Mouse (Mus musculus): ENCODE results near the gene Senp3. TPM values are rescaled to one million over a fixed set of nuclear protein-coding genes. Genes with fewer than 3 reads are reported as not detected.
A peak's percentile ranks its signal among the peaks of the same experiment; 100 is the strongest.
"Not testable (repeated sequence)": the region's sequence is repeated elsewhere in the genome, so short reads cannot be mapped to it uniquely, and the experiment has no call there.

Senp3 gene
- total RNA-seq, 2 experiments from 2014 or later = 98.4 to 117 TPM

DNA sequence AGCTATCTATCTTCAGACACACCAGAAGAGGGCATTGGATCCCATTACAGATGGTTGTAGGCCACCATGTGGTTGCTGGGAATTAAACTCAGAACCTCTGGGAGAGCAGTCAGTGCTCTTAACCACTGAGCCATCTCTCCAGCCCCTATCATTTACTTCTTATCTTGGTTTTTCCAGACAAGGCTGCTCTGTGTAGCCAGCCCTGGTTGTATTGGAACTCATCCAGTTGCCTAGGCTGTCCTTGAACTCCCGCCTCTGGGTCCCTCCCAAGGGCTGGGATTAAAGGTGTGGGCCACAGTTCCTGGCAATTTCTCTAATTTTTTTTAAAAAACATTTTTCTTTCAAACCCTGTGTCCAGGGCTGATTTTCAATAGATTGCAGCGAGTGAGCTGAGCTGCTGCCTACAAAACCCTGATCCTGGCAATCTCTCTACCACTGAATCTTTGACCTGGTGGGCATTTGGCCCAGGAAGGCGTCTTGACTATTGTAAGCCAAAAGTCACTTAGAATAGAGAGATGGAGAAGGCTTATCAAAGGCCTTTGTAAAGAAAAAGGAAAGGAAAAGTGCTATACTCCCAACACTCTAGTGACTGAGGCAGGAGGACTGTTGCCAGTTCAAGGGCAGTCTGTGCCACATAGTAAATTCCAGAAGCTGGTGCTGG is 20.5 kb downstream of the Senp3 start:
- no peak for ATAC-seq (replicated peaks; ENCODE audit: low FRiP score, low TSS enrichment, poor library complexity, severe bottlenecking)

- no peak for ATAC-seq (replicated peaks; ENCODE audit: low FRiP score, low TSS enrichment, poor library complexity, severe bottlenecking)
Observed at GRCm38 (mm10) chr11:69657462-69657881, 24.4 kb downstream of the Senp3 start.

GRCm38 (mm10) chr11:69656617-69657461 is 25.0 kb downstream of the Senp3 start:
- ATAC-seq (replicated peaks; ENCODE audit: low FRiP score, low TSS enrichment, poor library complexity, severe bottlenecking) = 0 out of 2 replicates have a peak, but pooled peaks have one; percentile 30

DNA sequence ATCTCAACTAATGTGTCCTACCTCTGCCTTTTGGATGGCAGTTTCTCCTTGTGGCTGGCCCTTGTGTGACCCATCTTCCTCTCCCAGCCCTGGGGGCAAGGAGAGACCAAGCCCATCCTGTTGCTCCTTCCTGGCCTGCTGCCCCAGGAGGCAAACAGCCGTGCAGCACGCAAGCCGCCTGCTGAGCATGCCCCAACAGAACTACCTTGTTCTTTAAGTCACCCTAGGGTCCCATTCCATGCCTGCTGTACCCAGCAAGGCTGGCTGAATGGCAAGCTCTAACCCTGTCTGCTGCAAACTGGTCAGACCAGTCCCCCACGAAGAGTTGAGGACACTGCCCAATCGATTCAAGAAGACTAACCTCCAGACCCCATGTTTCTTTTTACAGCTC is 25.8 kb downstream of the Senp3 start:
- ATAC-seq (replicated peaks; ENCODE audit: low FRiP score, low TSS enrichment, poor library complexity, severe bottlenecking) = no peak

GRCm38 (mm10) chr11:69655264-69656064 is 26.4 kb downstream of the Senp3 start, which contains the start of gene Sox15:
TSS of gene Sox15 (plus strand) at chr11:69655314.
- ATAC-seq (replicated peaks; ENCODE audit: low FRiP score, low TSS enrichment, poor library complexity, severe bottlenecking) = peak; percentile 41; the same call in 1 of the 2 replicates

DNA sequence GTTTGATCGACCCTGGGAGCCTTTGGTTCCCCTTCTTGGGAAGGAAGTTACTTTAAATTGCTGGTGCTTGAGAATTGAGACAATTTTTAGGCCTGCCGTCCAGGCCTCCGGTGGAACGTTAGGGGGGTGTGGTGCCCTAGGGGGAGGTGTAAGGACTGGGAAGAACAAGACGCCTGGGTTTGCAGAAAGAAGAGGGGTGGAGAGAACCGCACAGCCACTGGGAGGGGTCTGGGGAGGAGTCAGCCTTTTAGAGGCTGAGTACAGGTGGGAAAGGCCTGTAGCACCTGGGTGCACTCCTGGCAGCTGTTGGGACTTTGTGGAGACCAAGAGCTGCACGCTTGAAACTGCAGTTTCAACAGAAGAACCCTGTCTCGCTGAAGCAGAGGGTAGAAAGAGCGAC is 27.1 kb downstream of the Senp3 start:
- ATAC-seq (replicated peaks; ENCODE audit: low FRiP score, low TSS enrichment, poor library complexity, severe bottlenecking) = no peak

DNA sequence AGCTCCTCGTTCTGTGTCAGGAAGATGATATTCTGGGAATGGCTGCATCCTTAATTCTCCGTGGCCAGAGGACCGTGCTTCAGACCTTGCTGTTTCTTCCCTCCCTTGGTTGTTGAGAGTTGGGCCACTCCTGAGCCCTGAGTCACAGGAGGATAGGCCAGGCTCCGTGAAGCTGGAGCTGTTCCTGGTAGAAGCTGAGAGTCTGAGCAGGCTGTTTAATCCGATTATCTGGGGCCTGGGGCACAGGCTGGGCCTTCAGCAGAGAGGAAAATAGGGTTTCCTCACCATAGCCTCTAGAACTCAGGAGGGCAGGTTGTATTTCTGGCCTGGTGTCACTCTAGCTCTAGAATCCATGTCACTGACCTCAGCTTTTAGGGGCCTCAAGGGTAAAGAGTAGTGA is 28.5 kb downstream of the Senp3 start:
- no peak for ATAC-seq (replicated peaks; ENCODE audit: low FRiP score, low TSS enrichment, poor library complexity, severe bottlenecking)

- ATAC-seq (replicated peaks; ENCODE audit: low FRiP score, low TSS enrichment, poor library complexity, severe bottlenecking) = no peak
Observed at GRCm38 (mm10) chr11:69645860-69646259, 36.0 kb downstream of the Senp3 start.

DNA sequence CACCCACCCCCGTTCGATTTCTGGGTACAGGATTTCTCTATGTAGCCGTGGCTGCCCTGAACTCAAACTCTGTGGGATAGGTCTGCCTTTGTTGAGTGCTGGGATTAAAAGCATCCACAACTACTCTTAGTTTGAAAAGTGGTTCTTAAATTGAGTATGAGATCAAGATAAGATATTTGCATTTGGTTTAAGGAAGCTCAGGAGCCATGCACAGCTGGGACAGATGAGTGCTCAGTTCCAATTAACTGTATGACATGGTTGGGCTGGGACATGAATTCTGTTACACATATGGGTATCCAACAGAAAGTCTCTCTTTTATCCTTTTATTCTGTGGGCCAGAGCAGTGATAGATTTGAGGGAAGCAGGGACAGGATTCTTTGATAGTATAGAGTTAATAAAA is 46.4 kb downstream of the Senp3 start:
- ATAC-seq (replicated peaks; ENCODE audit: low FRiP score, low TSS enrichment, poor library complexity, severe bottlenecking) = no peak

- ATAC-seq (replicated peaks; ENCODE audit: low FRiP score, low TSS enrichment, poor library complexity, severe bottlenecking) = peak; percentile 16; the same call in 1 of the 2 replicates
Observed at GRCm38 (mm10) chr11:69633128-69633866, 48.6 kb downstream of the Senp3 start.

DNA sequence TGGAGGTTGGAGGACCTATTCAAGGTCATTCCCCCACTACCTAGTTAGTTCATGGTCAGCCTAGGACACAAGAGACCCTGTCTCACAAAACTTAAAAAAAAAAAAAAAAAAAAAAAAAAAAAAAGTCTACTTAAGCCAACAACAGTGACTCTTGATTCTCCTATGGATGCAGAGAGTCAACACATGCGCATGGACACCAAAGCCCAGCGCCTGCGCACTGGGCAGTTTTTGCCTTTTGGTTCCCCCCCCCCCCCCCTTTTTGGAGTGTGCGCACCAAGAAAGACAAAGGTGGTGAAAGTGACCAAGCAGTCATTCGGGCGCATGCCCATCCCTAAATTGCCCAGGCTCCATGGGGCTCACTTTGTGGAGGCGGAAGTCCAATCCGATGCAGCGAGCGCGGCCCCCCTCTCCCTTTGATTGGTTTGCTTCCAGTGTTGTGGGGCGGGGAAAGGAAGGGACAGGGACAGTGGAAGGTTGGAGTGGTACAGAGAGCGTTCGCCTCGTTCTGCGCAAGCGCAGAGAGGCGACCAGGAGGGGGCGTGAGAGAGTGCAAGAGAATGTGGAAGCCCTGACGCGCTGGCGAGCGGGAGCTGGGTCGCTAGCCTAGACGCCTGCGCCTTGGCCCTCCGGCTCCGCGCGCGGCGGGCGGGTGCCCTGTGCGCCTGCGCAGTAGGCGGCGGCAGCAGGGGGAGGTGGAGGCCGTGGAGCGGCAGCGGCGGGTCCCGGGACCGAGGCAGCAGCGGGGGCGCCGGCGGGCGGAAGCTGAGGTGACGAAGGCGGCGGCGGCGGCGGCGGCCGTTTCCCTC is 49.4 kb downstream of the Senp3 start, which contains the start of gene Fxr2:
TSS of gene Fxr2 (plus strand) at position 707 of the 806 bp plus-strand sequence.
- ATAC-seq (replicated peaks; ENCODE audit: low FRiP score, low TSS enrichment, poor library complexity, severe bottlenecking) = peak; percentile 97

- ATAC-seq (replicated peaks; ENCODE audit: low FRiP score, low TSS enrichment, poor library complexity, severe bottlenecking) = no peak
Observed at GRCm38 (mm10) chr11:69629802-69630201, 52.1 kb downstream of the Senp3 start.

DNA sequence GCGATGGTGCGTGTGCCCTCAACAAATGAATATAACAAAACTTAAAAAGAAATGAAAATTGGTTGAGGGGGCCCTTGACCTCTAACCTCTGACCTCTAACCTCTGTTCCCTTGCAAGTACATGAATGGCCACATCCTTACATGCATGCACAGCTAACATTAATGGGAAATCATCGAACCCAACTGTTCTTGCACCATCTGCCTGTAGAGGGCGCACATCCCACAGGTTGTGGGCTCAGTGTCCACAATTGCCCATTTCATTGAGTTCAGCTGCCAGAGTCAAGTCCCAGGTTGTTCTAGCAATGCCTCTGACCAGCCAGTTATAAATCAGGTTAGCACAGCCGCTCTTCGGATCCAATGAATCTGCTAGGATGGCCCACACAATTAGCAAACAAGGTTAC is 53.6 kb downstream of the Senp3 start:
- ATAC-seq (replicated peaks; ENCODE audit: low FRiP score, low TSS enrichment, poor library complexity, severe bottlenecking) = peak; percentile 51

- not testable (repeated sequence) for ATAC-seq (replicated peaks; ENCODE audit: low FRiP score, low TSS enrichment, poor library complexity, severe bottlenecking)
Observed at GRCm38 (mm10) chr11:69624339-69624738, 57.5 kb downstream of the Senp3 start.

Other genes starting within 250 kb of the Senp3 start
Only the 30 nearest of the 35 such genes appear.
- gene Dnah2, start 133.0 kb downstream of the Senp3 start, total RNA-seq (2014; fragmentation: Nextera tagmentation) = not detected in 2 replicates
- gene Dnah2, start 133.0 kb downstream of the Senp3 start, total RNA-seq (2017) = not detected in 2 replicates
- 1.3 and 3.0 TPM in 2 replicates for gene Efnb3, start 121.9 kb downstream of the Senp3 start, total RNA-seq (2014; fragmentation: Nextera tagmentation)
- 0.50 and 0.52 TPM in 2 replicates for gene Efnb3, start 121.9 kb downstream of the Senp3 start, total RNA-seq (2017)
- 36.5 and 51.0 TPM in 2 replicates for gene Wrap53, start 101.8 kb downstream of the Senp3 start, total RNA-seq (2014; fragmentation: Nextera tagmentation)
- gene Wrap53, start 101.8 kb downstream of the Senp3 start, total RNA-seq (2017) = 9.6 and 14.5 TPM in 2 replicates
- 286 and 348 TPM in 2 replicates for gene Trp53, start 101.7 kb downstream of the Senp3 start, total RNA-seq (2014; fragmentation: Nextera tagmentation)
- gene Trp53, start 101.7 kb downstream of the Senp3 start, total RNA-seq (2017) = 59.0 and 109 TPM in 2 replicates
- 291 and 408 TPM in 2 replicates for gene Atp1b2, start 76.1 kb downstream of the Senp3 start, total RNA-seq (2014; fragmentation: Nextera tagmentation)
- 32.8 and 68.9 TPM in 2 replicates for gene Atp1b2, start 76.1 kb downstream of the Senp3 start, total RNA-seq (2017)
- gene Shbg, start 64.2 kb downstream of the Senp3 start, total RNA-seq (2014; fragmentation: Nextera tagmentation) = not detected in 2 replicates
- gene Shbg, start 64.2 kb downstream of the Senp3 start, total RNA-seq (2017) = not detected in 2 replicates
- gene Sat2, start 60.1 kb downstream of the Senp3 start, total RNA-seq (2014; fragmentation: Nextera tagmentation) = not detected in 2 replicates
- not detected in 2 replicates for gene Sat2, start 60.1 kb downstream of the Senp3 start, total RNA-seq (2017)
- gene Fxr2, start 49.1 kb downstream of the Senp3 start, total RNA-seq (2014; fragmentation: Nextera tagmentation) = 67.4 and 83.1 TPM in 2 replicates
- gene Fxr2, start 49.1 kb downstream of the Senp3 start, total RNA-seq (2017) = 36.4 and 45.6 TPM in 2 replicates
- gene Sox15, start 26.8 kb downstream of the Senp3 start, total RNA-seq (2014; fragmentation: Nextera tagmentation) = 0.45 TPM in 1 of 2 replicates, not detected in the other
- not detected in 2 replicates for gene Sox15, start 26.8 kb downstream of the Senp3 start, total RNA-seq (2017)
- gene Mpdu1, start 19.4 kb downstream of the Senp3 start, total RNA-seq (2014; fragmentation: Nextera tagmentation) = 47.6 and 58.3 TPM in 2 replicates
- 40.6 and 41.1 TPM in 2 replicates for gene Mpdu1, start 19.4 kb downstream of the Senp3 start, total RNA-seq (2017)
- gene Cd68, start 15.9 kb downstream of the Senp3 start, total RNA-seq (2014; fragmentation: Nextera tagmentation) = 5.1 and 6.3 TPM in 2 replicates
- 3.4 and 6.5 TPM in 2 replicates for gene Cd68, start 15.9 kb downstream of the Senp3 start, total RNA-seq (2017)
- gene Eif4a1, start 9.7 kb downstream of the Senp3 start, total RNA-seq (2014; fragmentation: Nextera tagmentation) = 918 and 983 TPM in 2 replicates
- 973 and 1,155 TPM in 2 replicates for gene Eif4a1, start 9.7 kb downstream of the Senp3 start, total RNA-seq (2017)
- gene Tnfsf13, start 3.7 kb upstream of the Senp3 start, total RNA-seq (2014; fragmentation: Nextera tagmentation) = 5.0 and 6.5 TPM in 2 replicates
- gene Tnfsf13, start 3.7 kb upstream of the Senp3 start, total RNA-seq (2017) = 11.7 and 23.0 TPM in 2 replicates
- gene Tnfsf12, start 13.8 kb upstream of the Senp3 start, total RNA-seq (2014; fragmentation: Nextera tagmentation) = 4.7 TPM in 1 of 2 replicates, not detected in the other
- 0.47 TPM in 1 of 2 replicates, not detected in the other for gene Tnfsf12, start 13.8 kb upstream of the Senp3 start, total RNA-seq (2017)
- 0.20 TPM in 1 of 2 replicates, not detected in the other for gene Tnfsfm13, start 14.0 kb upstream of the Senp3 start, total RNA-seq (2014; fragmentation: Nextera tagmentation)
- gene Tnfsfm13, start 14.0 kb upstream of the Senp3 start, total RNA-seq (2017) = 0.80 and 1.4 TPM in 2 replicates
- gene Polr2a, start 76.6 kb upstream of the Senp3 start, total RNA-seq (2014; fragmentation: Nextera tagmentation) = 106 TPM in 2 replicates
- 11.9 and 26.6 TPM in 2 replicates for gene Polr2a, start 76.6 kb upstream of the Senp3 start, total RNA-seq (2017)
- gene Slc35g3, start 79.9 kb upstream of the Senp3 start, total RNA-seq (2014; fragmentation: Nextera tagmentation) = not detected in 2 replicates
- gene Slc35g3, start 79.9 kb upstream of the Senp3 start, total RNA-seq (2017) = not detected in 2 replicates
- 2.8 and 4.0 TPM in 2 replicates for gene Zbtb4, start 83.8 kb upstream of the Senp3 start, total RNA-seq (2014; fragmentation: Nextera tagmentation)
- gene Zbtb4, start 83.8 kb upstream of the Senp3 start, total RNA-seq (2017) = 1.1 and 2.1 TPM in 2 replicates
- gene Chrnb1, start 113.9 kb upstream of the Senp3 start, total RNA-seq (2014; fragmentation: Nextera tagmentation) = 2.3 TPM in 1 of 2 replicates, not detected in the other
- gene Chrnb1, start 113.9 kb upstream of the Senp3 start, total RNA-seq (2017) = 0.28 and 1.9 TPM in 2 replicates
- 0.57 and 0.63 TPM in 2 replicates for gene Fgf11, start 119.8 kb upstream of the Senp3 start, total RNA-seq (2014; fragmentation: Nextera tagmentation)
- gene Fgf11, start 119.8 kb upstream of the Senp3 start, total RNA-seq (2017) = 2.3 TPM in 1 of 2 replicates, not detected in the other
- gene Tmem102, start 123.5 kb upstream of the Senp3 start, total RNA-seq (2014; fragmentation: Nextera tagmentation) = not detected in 2 replicates
- not detected in 2 replicates for gene Tmem102, start 123.5 kb upstream of the Senp3 start, total RNA-seq (2017)
- gene Gm39566, start 133.2 kb upstream of the Senp3 start, total RNA-seq (2014; fragmentation: Nextera tagmentation) = not detected in 2 replicates
- not detected in 2 replicates for gene Gm39566, start 133.2 kb upstream of the Senp3 start, total RNA-seq (2017)
- not detected in 2 replicates for gene Spem2, start 136.4 kb upstream of the Senp3 start, total RNA-seq (2014; fragmentation: Nextera tagmentation)
- not detected in 2 replicates for gene Spem2, start 136.4 kb upstream of the Senp3 start, total RNA-seq (2017)
- gene Spem1, start 140.1 kb upstream of the Senp3 start, total RNA-seq (2014; fragmentation: Nextera tagmentation) = not detected in 2 replicates
- gene Spem1, start 140.1 kb upstream of the Senp3 start, total RNA-seq (2017) = not detected in 2 replicates
- 7.9 and 8.3 TPM in 2 replicates for gene Nlgn2, start 155.7 kb upstream of the Senp3 start, total RNA-seq (2014; fragmentation: Nextera tagmentation)
- 2.9 and 3.8 TPM in 2 replicates for gene Nlgn2, start 155.7 kb upstream of the Senp3 start, total RNA-seq (2017)
- 166 and 210 TPM in 2 replicates for gene Tmem256, start 156.4 kb upstream of the Senp3 start, total RNA-seq (2014; fragmentation: Nextera tagmentation)
- 64.8 and 66.7 TPM in 2 replicates for gene Tmem256, start 156.4 kb upstream of the Senp3 start, total RNA-seq (2017)
- gene Plscr3, start 164.3 kb upstream of the Senp3 start, total RNA-seq (2014; fragmentation: Nextera tagmentation) = 54.7 and 61.3 TPM in 2 replicates
- gene Plscr3, start 164.3 kb upstream of the Senp3 start, total RNA-seq (2017) = 14.5 and 14.8 TPM in 2 replicates
- 0.48 TPM in 1 of 2 replicates, not detected in the other for gene Tnk1, start 176.6 kb upstream of the Senp3 start, total RNA-seq (2014; fragmentation: Nextera tagmentation)
- gene Tnk1, start 176.6 kb upstream of the Senp3 start, total RNA-seq (2017) = 0.34 TPM in 1 of 2 replicates, not detected in the other
- gene Tmem95, start 195.9 kb upstream of the Senp3 start, total RNA-seq (2014; fragmentation: Nextera tagmentation) = not detected in 2 replicates
- gene Tmem95, start 195.9 kb upstream of the Senp3 start, total RNA-seq (2017) = not detected in 2 replicates
- gene Kctd11, start 199.3 kb upstream of the Senp3 start, total RNA-seq (2014; fragmentation: Nextera tagmentation) = 0.54 and 0.79 TPM in 2 replicates
- gene Kctd11, start 199.3 kb upstream of the Senp3 start, total RNA-seq (2017) = 1.3 TPM in 1 of 2 replicates, not detected in the other